Mouse (Mus musculus): ENCODE results near the gene Surf1. TPM values are rescaled to one million over a fixed set of nuclear protein-coding genes. Genes with fewer than 3 reads are reported as not detected.
A peak's percentile ranks its signal among the peaks of the same experiment; 100 is the strongest.

Gene Surf1
- total RNA-seq, 2 experiments from 2014 or later: 33.3 to 37.6 TPM

DNA sequence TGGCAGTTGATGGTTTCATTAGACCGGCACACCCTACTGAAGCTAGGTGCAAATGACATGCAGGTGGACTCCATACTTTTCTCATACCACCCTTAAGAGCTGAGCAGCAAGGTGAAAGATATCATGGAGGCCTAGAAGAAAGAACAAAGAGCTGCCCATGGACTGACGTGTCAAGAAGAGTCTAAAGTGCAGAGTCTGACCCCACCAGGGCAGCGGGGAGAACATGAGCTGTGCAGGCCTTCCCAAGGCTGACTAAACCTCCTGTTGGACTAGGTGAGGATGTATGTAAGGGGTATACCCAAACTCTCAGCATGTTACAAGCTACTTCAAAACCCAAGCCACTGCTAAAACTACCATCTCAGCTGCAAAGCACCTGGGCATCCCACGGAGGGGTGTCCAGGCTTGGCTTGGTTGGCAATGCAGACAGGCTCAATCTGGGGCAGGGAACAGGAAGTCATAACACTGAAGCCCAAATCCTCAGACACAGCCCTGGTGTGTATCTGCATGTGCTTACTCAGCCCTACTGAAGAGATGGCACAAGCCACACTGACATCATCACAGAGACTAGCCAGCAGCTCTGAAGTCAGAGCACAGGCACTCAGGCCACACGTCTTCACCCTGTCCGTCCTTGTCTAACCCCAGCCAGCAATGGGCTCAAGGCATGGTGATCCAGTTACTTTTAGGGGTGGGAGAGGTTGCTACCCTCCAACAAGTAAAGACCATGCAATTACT lies 11.6 kb upstream of the Surf1 start:
- DNase-seq: no peak

DNA sequence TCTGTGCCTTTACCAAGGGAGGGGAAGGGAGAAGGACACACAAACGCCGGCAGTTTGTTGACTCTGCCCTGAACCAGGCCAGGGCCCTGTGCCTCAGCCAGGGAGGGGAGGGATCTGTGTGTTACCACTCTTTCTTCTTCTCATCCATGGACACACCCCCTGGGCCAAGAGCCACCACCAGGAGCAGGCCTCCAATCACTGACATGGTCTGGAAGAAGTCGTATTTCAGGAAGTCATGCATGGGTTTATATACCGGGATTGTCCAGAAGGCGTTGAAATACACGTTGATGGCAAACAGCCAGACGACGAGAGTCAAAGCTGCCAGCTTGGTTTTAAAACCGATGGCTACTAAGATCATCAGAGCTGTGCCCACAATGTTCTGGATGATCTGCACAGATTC lies 5.5 kb upstream of the Surf1 start:
- DNase-seq: no peak

DNA sequence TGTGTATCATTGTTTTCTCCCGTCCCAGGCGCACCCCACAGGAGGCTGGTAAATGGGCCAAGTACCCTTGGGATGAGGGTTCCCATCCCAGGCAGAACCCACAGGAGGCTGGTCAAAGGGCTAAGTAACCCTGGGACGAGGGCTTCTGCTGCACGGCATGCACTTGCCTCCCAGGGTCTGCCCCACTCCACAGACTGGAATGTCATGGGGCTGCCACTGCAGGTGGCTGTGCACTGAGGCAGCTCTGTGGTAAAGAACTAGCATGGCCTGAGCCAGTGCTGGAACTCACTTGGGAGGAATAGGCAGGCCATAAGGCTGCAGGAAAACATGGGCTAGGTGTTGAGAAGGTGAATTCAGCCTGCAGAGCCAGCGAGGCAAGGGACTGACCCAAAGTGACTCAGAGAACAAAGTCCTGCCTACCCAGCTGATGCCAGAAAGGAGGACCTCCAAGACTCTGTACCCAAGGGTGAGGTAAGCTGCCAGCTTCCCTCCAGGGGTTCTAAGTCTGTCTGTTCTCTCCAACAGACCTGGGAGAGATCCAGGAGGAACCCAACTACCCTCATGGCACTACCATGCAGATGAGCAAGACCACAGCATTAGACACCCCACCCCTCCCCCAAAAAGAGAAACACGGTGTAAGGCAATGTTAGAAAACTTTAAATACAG lies 4.0 kb upstream of the Surf1 start:
- DNase-seq: no peak

DNA sequence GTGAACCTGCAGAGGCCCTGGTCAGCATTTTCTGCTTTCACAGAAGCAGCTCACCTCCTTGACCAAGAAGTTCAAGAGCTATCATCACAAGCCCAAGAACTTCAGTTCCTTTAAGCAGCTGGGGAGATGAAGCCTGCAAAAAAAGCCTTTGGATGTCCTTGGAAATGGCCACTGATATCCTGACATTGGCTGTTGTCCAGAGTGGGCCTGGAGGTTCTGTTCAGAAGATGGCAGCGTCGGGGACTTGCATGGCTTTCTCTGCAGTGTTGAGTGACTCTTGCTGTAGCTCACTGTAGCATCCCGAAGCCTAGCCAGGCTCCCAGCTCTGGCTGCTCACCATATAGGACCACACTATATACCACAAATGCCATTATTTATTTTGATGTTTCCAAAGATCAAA lies 3.4 kb upstream of the Surf1 start:
- no peak for DNase-seq

DNA sequence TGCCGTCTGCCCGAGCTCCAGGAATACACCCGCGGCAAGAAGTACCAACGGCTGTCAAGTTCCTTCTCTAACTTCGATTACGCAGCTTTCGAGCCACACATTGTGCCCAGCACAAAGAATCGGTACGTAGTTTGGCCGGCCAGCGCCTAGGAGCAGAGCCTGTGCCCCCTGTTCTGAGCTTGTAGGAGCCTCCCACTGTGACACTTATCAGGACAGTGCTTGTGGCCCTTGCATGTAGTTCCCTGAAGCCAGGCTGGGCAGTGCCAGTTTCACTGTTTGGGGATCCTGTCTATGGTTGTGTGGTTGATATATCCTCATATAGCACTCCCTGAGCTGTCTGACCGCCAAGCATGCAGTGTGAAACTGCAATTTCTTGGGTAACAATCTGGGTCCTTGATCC lies 408 bp upstream of the Surf1 start:
- DNase-seq: no peak

DNA sequence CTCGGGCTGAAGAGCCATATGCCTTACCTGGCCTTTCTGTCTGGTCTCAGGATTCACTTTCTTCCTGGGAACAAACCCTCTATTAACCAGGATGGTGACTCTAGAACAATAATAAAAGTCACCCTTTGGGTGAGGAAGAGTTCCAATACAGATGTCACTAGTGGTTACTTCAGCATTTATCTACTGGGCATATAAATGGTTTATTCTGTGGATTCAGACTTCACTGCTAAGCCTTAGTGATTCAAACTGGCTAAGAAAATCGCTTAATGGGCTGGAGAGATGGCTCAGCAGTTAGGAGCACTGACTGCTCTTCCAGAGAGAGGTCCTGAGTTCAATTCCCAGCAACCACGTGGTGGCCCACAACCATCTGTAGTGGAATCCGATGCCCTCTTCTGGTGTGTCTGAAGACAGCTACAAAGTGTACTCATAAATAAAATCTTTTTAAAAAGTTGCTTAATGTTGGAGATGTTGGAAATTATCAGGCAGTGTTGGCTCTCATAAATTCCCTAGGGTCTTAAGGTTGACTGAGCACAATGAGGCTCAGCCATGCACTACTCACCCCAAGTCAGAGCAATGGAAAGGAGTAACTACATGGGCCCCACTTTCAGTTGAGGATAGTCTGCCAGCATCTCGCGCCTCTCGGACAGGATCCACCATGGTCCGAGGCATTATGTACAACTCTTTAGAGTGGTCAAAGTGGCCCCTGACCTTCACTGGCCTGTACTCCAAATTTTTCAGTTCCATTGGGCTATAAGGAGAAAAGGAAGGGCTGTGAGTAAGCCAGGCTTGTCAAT lies 2.0 kb downstream of the Surf1 start:
- no peak for DNase-seq

DNA sequence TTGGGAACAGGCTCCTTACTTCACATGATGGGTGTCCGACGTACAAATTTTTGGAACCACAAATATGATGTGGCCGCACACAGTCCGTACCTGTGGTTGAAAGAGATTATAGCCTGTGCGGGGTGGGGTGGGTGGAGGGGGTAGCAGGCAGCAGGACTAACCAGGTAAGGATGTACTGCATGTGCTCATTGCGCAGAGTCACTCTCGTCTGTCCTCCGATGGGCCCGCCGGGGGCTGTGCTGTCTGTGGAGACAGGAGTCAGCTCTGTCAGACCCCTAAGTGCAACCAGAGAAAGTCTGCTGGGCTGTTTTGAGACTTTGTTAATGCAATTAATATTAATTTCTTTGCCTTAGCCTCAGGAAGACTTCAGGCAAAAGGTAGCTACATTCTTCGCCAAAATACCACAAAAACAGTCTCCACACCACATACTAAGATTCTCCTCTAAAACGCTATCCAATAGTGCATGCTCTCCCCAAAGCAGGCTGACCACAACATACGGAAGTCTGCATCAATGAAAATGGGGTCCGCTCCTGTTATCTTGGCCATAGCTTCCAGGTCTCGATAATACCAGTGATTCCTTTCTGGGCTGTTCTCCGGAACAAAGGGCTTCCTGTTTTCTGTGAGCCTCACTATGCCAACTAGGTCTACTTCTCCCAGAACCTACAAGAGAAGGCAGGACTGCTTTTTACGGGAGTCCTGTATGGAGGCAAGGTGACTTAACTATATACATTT lies 2.7 kb downstream of the Surf1 start:
- DNase-seq: no peak

DNA sequence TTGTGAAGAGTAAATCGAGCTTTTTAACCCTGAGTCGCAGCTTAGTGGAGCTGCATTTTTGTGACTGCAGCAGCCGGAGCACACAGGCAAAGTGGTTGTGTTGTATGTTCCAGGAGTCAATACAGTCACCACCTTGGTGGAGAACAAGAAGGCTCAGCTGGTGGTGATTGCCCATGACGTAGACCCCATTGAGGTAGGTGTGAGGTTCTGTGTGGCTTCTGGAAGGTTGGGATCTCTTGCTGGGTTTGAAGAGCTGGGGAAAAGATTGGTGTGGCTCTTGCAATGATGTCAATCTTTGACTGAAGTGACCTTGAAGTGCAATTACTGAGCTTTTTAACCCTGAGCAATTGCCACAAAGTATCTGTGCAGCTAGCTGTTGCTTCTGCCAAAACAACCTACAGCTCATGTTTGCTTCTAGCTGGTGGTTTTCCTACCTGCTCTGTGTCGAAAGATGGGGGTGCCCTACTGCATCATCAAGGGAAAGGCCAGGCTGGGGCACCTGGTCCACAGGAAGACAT lies 4.0 kb downstream of the Surf1 start:
- no peak for DNase-seq

DNA sequence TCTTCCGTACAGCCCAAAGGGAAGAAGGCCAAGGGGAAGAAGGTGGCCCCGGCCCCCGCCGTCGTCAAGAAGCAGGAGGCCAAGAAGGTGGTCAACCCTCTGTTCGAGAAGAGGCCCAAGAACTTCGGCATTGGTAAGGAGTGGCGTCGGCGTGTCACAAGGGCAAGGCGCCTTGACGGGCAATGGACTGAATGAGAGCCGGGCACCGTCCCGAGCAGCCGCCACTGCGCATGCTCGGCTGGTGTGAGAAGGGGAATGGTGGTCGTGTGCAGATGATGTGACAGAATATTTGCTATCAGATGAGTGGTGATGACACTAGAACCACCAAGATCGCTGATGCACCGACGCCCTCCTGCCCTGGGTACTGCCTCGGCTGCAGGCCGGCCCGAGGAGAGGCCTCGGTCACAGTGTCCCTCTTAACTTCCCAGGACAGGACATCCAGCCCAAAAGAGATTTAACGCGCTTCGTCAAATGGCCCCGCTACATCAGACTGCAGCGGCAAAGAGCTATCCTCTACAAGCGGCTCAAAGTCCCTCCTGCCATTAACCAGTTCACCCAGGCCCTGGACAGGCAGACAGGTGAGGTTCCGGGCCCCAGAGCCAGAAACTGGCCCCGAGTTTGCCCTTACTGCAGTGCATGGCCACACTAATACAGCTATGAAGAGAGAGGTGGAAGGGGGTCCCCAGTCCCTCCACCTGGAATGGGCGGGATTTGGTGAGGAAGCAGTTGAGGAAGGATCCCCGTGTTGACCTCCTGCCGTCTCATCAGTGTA lies 5.2 kb downstream of the Surf1 start:
- DNase-seq: peak; percentile 69

DNA sequence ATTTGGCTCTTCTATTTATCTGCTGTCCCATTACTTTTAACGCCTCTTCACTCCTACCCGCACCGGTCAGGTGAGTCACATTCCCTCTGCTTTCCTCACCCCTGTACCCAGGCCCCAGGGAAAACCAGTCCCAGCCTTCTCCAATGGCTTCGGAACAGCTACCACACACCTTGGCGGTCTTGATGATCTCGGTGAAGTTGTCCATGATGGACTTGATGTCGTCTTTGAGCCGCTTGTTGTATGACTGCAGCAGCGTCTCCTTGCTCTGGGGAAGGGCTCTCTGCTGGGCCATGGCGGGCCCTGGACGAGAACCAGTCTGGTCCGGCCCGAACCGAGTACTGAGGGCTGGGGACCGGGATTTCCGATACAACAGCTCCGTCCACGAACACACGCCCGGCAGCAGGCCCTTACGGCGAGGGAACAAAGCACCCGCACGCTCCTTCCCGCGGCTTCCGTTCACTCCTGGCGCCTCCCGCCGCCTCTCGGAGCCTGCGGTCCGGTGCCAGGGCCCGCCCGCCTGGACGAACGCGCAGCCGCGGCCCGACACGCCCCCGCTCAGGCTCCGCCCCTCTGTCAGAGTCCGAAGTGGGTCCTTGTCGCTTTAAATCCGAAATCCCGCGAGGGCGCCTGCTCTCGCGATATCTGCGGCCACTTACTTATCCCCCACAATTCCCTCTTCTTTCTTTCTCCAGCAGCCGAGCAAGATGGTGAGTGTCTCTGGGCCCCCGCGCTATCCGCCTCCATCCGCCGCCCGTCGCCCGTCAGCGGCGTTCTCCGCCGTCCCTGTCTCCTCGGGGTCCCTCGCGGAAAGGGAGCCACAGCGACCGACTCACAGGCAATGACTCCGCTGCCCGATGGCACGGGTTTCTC lies 6.0 kb downstream of the Surf1 start, which contains the start of the genes Med22 and Rpl7a:
TSS of gene Med22 (minus strand) at position 554 of the 870 bp plus-strand sequence.
TSS of gene Rpl7a (plus strand) at position 641 of the 870 bp plus-strand sequence.
- peak; percentile 100 for DNase-seq

DNA sequence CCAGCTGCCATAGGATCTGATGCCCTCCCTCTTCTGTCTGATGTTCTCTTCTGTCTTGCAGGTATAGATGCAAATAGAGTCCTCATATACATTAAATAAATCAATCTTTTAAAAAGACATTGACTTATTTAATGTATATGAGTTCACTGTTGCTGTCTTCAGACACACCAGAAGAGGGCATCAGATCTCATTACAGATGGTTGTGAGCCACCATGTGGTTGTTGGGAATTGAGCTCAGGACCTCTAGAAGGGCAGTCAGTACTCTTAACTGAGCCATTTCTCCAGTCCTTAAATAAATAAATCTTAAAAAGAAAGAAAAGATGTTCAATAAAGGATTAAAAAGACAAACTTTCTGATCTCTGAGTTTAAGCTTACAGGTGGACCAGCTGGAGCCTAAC lies 6.9 kb downstream of the Surf1 start:
- DNase-seq: no peak

DNA sequence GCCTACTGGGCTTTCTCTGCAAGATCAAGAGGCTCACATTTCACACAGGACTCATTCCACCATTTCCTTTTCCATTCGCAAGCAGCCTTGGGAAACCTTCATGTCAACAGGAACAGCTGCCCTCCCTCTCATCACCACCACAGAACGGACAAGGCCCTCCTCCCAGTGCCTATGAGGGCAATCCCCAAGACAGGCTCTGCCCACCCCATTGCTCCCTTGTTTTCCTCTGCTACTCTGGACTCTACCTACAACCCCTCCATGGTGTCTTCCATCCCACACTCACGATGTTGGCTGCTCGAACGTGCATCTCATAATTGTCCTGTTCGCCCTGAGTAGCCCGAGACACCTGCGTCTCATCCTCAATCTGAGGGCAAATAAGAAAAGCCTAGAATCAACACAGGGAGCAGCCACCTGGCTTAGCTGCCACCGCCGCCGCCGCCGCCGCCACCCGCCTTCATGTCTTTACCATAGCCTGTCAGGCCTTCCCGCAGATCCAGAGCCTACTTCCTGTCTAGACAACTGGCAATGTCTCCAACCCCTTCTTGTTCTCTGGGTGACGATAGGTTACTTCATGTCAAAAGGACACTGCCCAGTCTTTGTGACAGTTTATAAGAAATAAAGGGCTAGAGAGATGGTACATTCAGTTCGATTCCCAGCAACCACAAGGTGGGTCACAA lies 7.5 kb downstream of the Surf1 start:
- DNase-seq: no peak

DNA sequence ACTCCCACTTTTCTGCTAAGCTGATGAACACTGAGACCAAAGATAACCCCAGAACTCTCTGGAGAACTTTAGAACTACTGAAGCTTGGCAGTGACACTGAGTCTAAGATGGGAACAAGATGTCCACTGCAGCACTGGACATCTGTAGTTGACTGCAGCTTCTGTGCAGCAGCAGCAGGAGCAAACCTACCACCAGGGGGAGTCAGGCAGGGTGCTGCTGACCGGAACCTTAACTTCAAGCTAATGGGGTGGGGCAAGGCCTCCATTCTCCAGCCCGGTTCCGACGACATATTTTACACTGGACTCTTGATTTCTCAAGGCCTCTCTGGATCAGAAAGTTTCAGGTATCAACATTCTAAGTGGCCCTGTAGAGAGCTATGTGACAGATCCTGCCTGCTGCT lies 9.2 kb downstream of the Surf1 start:
- peak; percentile 58 for DNase-seq

DNA sequence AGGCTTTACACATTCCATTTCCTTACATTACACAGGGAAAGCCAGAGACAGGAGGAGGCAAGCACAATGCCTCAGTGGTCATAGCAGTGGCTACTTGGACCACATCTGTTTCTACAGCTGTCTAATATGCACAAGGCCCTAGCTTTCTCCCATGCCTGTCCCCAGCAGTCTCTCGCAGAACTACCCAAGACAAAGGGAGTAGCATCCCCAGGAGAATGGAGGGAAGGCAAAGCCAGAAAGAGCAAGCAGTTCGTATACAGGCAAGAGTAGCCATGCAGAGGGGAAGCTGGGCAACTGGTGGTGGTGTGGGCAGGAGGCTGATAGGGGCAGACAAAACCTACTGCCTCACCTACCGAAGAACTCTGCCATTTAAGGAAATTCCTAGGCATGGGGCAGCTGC lies 9.9 kb downstream of the Surf1 start:
- DNase-seq: no peak

DNA sequence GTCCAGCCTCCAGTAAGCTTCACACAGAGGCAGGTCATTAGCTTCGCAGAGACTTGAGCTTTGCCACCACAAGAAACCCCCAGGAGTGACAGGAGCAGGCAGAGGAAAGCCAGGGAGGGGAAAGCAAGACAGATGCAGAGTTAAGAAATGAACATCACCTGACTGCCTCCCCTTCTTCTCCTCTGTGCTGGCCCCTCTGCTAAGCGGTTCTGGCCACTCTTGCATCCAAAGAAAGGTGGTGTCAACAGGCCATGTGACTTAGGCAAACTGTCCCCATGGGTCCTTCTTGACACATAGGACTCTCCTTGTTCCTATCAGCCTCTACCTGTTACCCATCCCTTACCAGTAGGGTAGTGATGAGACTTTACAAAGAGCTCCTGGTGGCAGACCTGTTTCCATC lies 10.4 kb downstream of the Surf1 start:
- DNase-seq: no peak

DNA sequence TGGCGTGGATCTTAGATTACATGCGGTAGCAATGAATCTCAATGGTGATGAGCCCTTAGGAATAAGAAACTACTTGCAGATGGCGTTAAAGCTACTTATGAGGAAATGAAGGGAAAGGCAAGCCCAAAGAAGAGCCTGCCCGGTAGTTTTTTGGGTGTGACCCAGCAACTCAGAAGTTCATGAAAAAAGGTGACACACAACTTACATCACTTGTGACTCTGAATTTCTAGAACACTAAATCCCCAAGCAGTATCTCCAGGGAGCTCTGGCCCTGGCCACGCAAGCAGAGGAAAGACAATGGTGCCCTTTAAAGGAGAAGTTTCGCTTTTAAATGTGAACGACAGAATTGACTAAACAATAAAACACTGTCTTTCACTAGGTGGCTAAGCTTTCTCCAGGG lies 13.0 kb downstream of the Surf1 start:
- DNase-seq: no peak

DNA sequence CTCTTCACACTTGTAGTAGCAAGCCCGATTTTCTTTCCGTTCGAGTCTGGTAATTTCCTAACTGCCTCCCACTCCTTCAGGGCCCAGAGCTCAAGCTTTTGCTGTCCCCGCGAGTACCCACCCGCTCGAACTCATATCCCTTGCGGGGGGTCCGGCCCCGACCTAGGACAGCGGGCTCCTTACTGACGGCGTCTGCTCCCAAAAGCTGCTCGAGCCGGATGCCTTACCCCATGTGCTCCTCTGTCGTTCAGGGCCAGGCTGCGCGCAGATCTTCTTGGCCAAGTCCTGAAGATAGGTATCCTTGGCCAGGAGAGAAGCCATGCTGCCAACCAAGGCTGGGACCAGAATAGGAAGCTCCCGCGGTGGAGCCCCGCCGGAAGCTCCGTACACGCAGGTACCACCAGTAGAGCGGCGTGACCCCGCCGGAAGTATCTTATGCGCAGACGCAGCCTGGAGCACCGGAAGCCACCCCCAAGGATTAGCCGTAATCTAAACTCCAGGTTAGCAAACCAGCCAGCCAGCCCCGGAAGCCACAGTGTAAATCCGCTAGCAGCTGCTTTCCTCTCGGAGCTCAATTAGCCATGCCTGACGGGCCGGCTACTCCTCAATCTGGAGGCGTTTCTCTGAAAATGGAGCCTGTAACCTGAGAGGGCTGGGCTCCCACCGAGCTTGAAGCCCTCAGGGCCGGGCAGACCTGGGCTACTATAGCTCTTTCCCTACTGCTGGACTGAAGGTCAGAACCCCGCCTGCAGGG lies 13.7 kb downstream of the Surf1 start, which contains the start of gene Surf6:
TSS of gene Surf6 (minus strand) at position 413 of the 754 bp plus-strand sequence.
- DNase-seq: peak; percentile 86

DNA sequence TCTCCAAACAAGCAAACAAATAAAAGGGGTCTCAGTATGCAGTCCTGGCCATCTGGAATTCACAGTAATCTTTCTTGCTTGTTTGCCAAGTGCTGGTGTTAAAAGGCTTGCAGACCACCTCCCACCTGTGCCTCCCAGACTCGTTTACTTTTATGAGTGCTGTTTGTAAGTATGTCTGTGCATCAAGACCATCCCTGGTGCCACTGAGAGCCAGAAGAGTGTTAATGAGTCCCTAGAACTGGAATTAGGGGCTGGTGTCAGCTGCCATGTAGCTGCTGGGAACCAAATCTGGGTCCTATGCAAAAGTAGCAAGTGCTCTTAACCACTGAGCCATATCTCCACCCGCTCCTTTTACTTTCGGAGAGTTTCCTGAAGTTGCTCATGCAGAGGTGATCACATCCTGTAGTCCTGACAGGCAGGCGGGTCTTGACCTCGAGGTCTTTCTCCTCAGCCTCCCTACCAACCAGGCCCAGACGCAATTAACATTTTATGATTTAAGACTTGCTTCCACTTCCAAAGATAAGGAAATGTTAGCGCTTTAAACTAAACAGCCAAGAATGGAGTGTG lies 14.4 kb downstream of the Surf1 start:
- no peak for DNase-seq

DNA sequence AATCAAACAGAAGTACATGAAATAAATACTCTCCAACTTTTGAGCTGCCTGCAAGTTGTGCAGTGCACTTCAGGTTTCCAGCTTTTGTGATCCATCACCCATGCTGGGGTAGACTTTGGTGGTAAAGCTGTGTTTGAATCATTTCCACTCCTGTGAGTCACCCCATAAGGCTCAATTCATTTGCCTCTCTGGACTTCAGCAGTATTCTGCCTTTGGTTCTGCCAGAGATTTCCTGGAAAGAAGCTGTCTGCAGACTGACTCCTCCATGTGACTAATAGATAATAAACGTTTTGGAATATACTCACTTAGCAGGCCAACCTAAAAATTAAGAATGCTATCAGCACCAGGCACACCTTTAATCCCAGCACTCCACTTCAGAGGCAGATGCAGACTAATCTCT lies 15.6 kb downstream of the Surf1 start:
- DNase-seq: no peak

Data from gastrocnemius, postnatal 10 days (tissue).